Mouse (Mus musculus): ENCODE results near the gene Gm38392. TPM values are rescaled to one million over a fixed set of nuclear protein-coding genes. Genes with fewer than 3 reads are reported as not detected.

Gene Gm38392
- polyA plus RNA-seq (2015; fragmentation: Nextera tagmentation; extraction: Ambion mirVana): 0.13 TPM in 1 of 2 replicates, not detected in the other

DNA sequence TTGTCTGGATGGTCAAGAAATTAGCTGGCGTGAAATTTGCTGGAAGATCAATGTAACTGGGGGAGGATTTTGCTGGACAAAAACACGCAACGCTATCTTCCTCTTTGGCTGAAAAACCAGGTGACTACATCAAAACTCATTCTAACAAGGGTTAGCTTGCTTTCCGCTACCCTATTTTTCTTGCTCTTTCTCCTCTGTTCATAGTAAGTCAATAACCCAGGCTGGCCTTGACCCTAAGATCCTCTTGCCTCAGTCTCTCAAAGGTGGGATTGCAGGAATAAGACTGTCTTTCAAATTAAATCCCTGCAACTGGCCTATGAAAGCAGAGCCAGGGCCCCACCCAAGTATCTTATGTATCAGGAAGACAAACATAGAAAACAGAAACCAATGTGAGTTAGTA is at the start of gene Gm38392:
Gene Gm38392 (minus strand): TSS at position 101 of the 400 bp plus-strand sequence.

DNA sequence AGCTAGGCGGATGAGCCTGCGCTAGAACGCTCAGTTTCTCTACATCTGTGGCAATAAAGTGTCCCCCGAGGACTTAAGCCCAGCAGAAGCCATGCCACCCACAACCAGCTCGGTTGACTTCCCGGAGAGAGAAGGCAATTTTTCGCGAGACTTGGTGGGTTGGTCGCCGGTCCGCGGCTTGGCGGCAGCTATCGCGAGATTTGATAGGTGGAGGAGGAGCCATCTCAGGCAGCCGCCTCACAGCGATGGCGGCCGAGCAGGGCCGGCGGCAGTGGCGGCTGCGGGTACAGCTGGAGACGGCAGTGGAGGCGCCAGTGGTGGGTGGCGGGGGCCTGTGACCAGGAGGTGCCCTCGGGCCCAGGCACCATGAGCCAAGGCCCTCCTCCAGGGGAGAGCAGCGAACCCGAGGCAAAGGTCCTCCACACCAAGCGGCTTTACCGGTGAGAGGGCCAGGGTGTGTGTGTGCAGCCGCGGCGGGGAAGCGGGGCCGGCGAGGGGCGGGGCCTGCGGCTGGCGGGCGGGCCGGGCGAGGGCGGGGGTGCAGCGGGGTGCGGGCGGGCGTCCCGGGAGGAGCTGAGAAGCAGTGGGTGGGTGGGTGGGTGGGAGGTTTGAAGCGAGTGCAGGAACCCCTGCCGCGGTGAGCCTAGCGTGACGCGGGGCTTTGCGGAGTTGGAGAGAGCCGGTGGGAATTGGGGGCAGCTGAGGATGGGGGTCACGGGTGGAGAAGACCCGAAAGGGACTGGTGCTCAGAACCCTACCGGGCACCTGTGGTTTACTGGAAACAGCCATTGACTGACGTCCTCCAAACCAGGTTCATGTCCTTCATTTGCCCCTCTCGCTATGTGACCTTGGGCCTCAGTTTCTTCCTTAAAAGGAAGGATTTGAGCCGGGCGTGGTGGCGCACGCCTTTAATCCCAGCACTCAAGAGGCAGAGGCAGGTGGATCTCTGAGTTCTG is 49.3 kb upstream of the Gm38392 start, which contains the start of the genes Tmem79 and Smg5:
Gene Tmem79 (minus strand): TSS at position 91 of the 956 bp plus-strand sequence.
Gene Smg5 (plus strand): TSS at position 203 of the 956 bp plus-strand sequence.

DNA sequence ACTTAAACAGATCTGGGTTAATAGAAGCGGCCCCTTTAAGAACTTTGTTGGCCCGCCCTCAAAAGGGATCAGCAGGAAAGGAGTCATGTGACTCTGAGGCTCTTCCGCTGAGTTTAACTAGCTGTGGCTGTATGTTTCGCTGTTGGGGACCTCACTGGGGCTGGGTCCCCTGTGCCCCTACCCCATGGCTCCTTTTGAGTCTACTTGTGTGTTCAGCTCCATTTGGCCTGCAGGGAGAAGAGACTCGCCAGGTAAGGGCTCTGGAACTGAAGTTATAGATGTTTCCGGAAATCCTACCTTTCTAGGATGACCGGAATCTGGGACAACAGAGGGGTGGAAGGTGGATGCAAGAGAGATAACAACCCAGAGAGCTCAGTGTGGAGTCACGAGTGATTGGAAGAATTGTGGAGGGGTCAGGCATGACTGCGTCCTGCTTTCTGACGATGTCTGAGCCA is 38.0 kb upstream of the Gm38392 start, which contains the start of gene Glmp:
Gene Glmp (plus strand): TSS at position 73 of the 455 bp plus-strand sequence.

DNA sequence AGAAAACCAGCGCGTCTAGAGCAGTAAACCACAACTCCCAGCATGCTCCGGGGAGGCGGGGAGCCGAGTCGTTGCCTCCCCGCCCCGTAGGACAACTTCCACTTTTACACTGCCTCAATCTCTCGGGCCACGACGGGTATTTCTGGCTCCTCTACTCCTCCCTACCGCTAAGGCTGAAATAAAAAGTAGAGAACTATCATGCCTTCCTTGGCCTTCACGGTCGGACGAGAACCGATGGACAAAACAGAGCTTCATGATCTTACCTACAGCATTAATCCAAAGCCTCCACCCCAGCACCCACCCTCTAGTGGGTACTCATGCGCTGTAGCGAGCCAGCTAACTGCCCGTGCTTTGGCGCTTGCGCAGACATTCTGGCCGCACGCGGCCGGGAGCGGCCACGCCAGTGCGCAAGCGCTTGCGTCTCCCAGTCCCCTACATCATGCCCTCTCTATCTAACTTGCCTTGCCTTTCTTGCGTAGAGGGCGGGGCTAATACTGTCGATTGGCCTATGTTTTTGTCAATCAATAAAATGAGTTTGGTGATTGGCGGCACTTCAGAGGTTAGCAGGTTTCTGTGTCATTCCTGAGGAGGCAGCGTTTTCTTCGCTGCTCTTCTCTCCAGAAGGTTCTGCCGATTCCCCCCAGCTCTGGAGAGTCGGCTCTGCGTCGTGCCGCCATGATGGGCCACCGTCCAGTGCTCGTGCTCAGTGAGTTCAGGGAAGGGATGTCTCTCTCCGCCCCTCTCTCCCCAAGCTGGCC is 9.7 kb upstream of the Gm38392 start, which contains the start of the genes Tsacc and Cct3:
Gene Tsacc (minus strand): TSS at position 439 of the 758 bp plus-strand sequence.
Gene Cct3 (plus strand): TSS at position 556 of the 758 bp plus-strand sequence.

DNA sequence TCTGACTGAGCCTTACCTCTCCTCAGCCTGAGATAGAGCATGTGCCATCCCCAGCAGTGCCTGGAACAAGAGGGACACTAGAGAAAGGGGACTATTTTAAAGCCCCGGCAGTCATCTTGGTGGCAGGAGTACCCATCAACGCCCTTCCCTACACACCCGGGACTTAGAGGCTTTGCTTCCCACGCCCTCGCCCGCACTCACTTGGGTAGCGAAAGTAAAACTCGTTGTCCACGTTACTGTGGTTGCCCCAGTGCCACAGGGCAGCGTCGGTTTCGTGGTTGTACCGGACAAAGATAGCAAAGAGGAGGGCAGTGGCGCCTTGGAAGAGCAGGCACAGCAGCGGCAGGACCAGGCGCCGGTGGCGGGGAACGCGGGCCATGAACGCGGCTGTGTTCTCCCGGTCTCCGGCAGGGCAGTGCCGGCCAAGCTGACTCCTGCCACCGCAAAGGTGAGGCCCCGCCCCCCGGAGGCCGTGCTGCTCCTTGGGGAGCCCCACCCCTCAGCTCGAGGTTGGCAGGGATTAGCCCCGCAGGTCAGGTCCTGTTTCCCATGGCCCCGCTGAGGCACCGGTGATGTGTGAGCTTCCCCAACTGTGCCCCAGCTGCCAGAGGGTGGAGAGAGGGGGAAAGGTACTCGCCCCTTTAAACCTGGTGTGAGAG is 32.6 kb downstream of the Gm38392 start, which contains the start of gene Rhbg:
Gene Rhbg (minus strand): TSS at position 442 of the 659 bp plus-strand sequence.

Small RNAs within 50 kb of the gene (microRNA-seq; reads per million reads assigned to microRNA genes)
- 0 reads per million in 2 experiments for gene Gm25641
- 0 reads per million in 2 experiments for gene Mir3093
- 0 reads per million in 2 experiments for gene Mir9-1

Other genes with a start within 250 kb of the Gm38392 start
- gene Gpatch4, start 244.1 kb downstream of the Gm38392 start, polyA plus RNA-seq (2015; fragmentation: Nextera tagmentation; extraction: Ambion mirVana): 15.9 and 16.7 TPM in 2 replicates
- gene Naxe, start 228.7 kb downstream of the Gm38392 start, polyA plus RNA-seq (2015; fragmentation: Nextera tagmentation; extraction: Ambion mirVana): 106 and 125 TPM in 2 replicates
- gene Ttc24, start 208.9 kb downstream of the Gm38392 start, polyA plus RNA-seq (2015; fragmentation: Nextera tagmentation; extraction: Ambion mirVana): not detected in 2 replicates
- 5.1 and 5.8 TPM in 2 replicates for gene Iqgap3, start 205.2 kb downstream of the Gm38392 start, polyA plus RNA-seq (2015; fragmentation: Nextera tagmentation; extraction: Ambion mirVana)
- gene Mef2d, start 144.8 kb downstream of the Gm38392 start, polyA plus RNA-seq (2015; fragmentation: Nextera tagmentation; extraction: Ambion mirVana): 63.1 and 70.4 TPM in 2 replicates
- 1.3 TPM in 1 of 2 replicates, not detected in the other for gene Rhbg, start 32.5 kb downstream of the Gm38392 start, polyA plus RNA-seq (2015; fragmentation: Nextera tagmentation; extraction: Ambion mirVana)
- gene Tsacc, start 9.8 kb upstream of the Gm38392 start, polyA plus RNA-seq (2015; fragmentation: Nextera tagmentation; extraction: Ambion mirVana): 15.6 and 19.1 TPM in 2 replicates
- 249 and 260 TPM in 2 replicates for gene Cct3, start 9.9 kb upstream of the Gm38392 start, polyA plus RNA-seq (2015; fragmentation: Nextera tagmentation; extraction: Ambion mirVana)
- gene Glmp, start 37.8 kb upstream of the Gm38392 start, polyA plus RNA-seq (2015; fragmentation: Nextera tagmentation; extraction: Ambion mirVana): 94.0 and 119 TPM in 2 replicates
- 1.2 and 2.7 TPM in 2 replicates for gene Tmem79, start 48.9 kb upstream of the Gm38392 start, polyA plus RNA-seq (2015; fragmentation: Nextera tagmentation; extraction: Ambion mirVana)
- gene Smg5, start 49.0 kb upstream of the Gm38392 start, polyA plus RNA-seq (2015; fragmentation: Nextera tagmentation; extraction: Ambion mirVana): 20.1 and 21.9 TPM in 2 replicates
- gene Paqr6, start 77.4 kb upstream of the Gm38392 start, polyA plus RNA-seq (2015; fragmentation: Nextera tagmentation; extraction: Ambion mirVana): 2.0 and 2.7 TPM in 2 replicates
- gene Bglap3, start 85.5 kb upstream of the Gm38392 start, polyA plus RNA-seq (2015; fragmentation: Nextera tagmentation; extraction: Ambion mirVana): not detected in 2 replicates
- gene Bglap2, start 91.5 kb upstream of the Gm38392 start, polyA plus RNA-seq (2015; fragmentation: Nextera tagmentation; extraction: Ambion mirVana): not detected in 2 replicates
- not detected in 2 replicates for gene Bglap, start 97.3 kb upstream of the Gm38392 start, polyA plus RNA-seq (2015; fragmentation: Nextera tagmentation; extraction: Ambion mirVana)
- gene Pmf1, start 123.1 kb upstream of the Gm38392 start, polyA plus RNA-seq (2015; fragmentation: Nextera tagmentation; extraction: Ambion mirVana): 48.7 and 61.8 TPM in 2 replicates
- 7.8 and 9.0 TPM in 2 replicates for gene Slc25a44, start 137.9 kb upstream of the Gm38392 start, polyA plus RNA-seq (2015; fragmentation: Nextera tagmentation; extraction: Ambion mirVana)
- gene Sema4a, start 174.0 kb upstream of the Gm38392 start, polyA plus RNA-seq (2015; fragmentation: Nextera tagmentation; extraction: Ambion mirVana): 1.8 and 3.0 TPM in 2 replicates
- 374 and 437 TPM in 2 replicates for gene Lmna, start 222.7 kb upstream of the Gm38392 start, polyA plus RNA-seq (2015; fragmentation: Nextera tagmentation; extraction: Ambion mirVana)
- 2.9 TPM in 2 replicates for gene Mex3a, start 245.2 kb upstream of the Gm38392 start, polyA plus RNA-seq (2015; fragmentation: Nextera tagmentation; extraction: Ambion mirVana)